Mouse (Mus musculus) ES-Bruce4 (cell line): ENCODE data around the gene Mcl1.

Experiments
- CTCF ChIP-seq: IDR thresholded peaks from one replicate; pipeline ENCODE4 v1.8.1; 2011; ENCODE audit warnings: low read depth, low read length
- EP300 ChIP-seq: IDR thresholded peaks from 2 replicates; pipeline ENCODE4 v1.6.1; 2011; ENCODE audit warnings: low read depth, low read length; ENCODE audit not compliant: insufficient read depth
- POLR2A ChIP-seq: IDR thresholded peaks from one replicate; pipeline ENCODE4 v1.8.1; 2011; ENCODE audit warnings: low read length; ENCODE audit not compliant: insufficient read depth

- TF ChIP-seq EP300 (no peak), CTCF (no peak), POLR2A (no peak)
Observed at GRCm38 (mm10) chr3:95669309-95669665, 10.7 kb downstream of the Mcl1 start.
